Mouse (Mus musculus) intestine, embryonic 16.5 days (tissue): ENCODE results near the gene Aktip. TPM values are rescaled to one million over a fixed set of nuclear protein-coding genes. Genes with fewer than 3 reads are reported as not detected.

Experiments used
- ATAC-seq: fragments of 200-750 bp; cut with Nextera tagmentation; 2 replicates; pipeline ENCODE4 v1.8.0; 2017; ENCODE audit warnings: moderate TSS enrichment, moderate library complexity
- H3K27ac ChIP-seq: fragments of 300-500 bp; sonication (generic); 2 replicates; pipeline ENCODE4 v1.5.1; 2014; ENCODE audit warnings: mild to moderate bottlenecking, low read length
- H3K27me3 ChIP-seq: fragments of 300-500 bp; sonication (generic); replicated peaks from 2 replicates; pipeline ENCODE4 v1.6.1; 2014; ENCODE audit warnings: low read length, control low read depth, mixed read lengths; ENCODE audit not compliant: control insufficient read depth, insufficient read depth
- H3K36me3 ChIP-seq: fragments of 300-500 bp; sonication (generic); 2 replicates; pipeline ENCODE4 v1.6.1; 2014; ENCODE audit warnings: low read length, control low read depth; ENCODE audit not compliant: control insufficient read depth, insufficient read depth
- H3K4me1 ChIP-seq: fragments of 300-500 bp; sonication (generic); 2 replicates; pipeline ENCODE4 v1.6.1; 2014; ENCODE audit warnings: low read length, control low read depth, mixed read lengths; ENCODE audit not compliant: control insufficient read depth, insufficient read depth
- H3K4me2 ChIP-seq: fragments of 300-500 bp; sonication (generic); 2 replicates; pipeline ENCODE4 v1.6.1; 2014; ENCODE audit warnings: low read depth, low read length, control low read depth
- H3K4me3 ChIP-seq: fragments of 300-500 bp; sonication (generic); 2 replicates; pipeline ENCODE4 v1.5.1; 2014; ENCODE audit warnings: mild to moderate bottlenecking, low read length
- H3K9ac ChIP-seq: fragments of 300-500 bp; sonication (generic); 2 replicates; pipeline ENCODE4 v1.6.1; 2014; ENCODE audit warnings: low read depth, low read length
- H3K9me3 ChIP-seq: fragments of 300-500 bp; sonication (generic); 2 replicates; pipeline ENCODE4 v1.6.1; 2016; ENCODE audit warnings: low read length, control low read depth; ENCODE audit not compliant: control insufficient read depth
- whole genome bisulfite sequencing: fragments of 180-500 bp; shearing (Covaris S2); extraction: QIAGEN DNeasy Blood & Tissue Kit; methylation state at CpG from one replicate; pipeline ENCODE4 v1.1.7; 2014; 5-methylcytosine and 5-hydroxymethylcytosine counted together
- polyA plus RNA-seq: library from polyadenylated mRNA; unstranded; fragments of >200 nt; fragmentation: Nextera tagmentation; extraction: Ambion mirVana; gene quantifications from 2 replicates; pipeline ENCODE4 v1.2.1, GENCODE M21; 2015

The Aktip gene
- polyA plus RNA-seq, 1 experiment from 2014 or later: 43.0 TPM

- Histone ChIP-seq H3K27me3 (no peaks in the 10 kb centered on the region), H3K27ac (no peak overlapping the region), H3K9ac (no peak overlapping the region), H3K4me1 (no peaks in the 10 kb centered on the region), H3K9me3 (no peaks in the 10 kb centered on the region), H3K36me3 (peaks cover 18% of the 10 kb centered on the region), H3K4me2 (no peak overlapping the region), H3K4me3 (no peak overlapping the region)
- ATAC-seq: no peak
- 78% methylated on average over 3 of the region's 3 CpGs for WGBS
Observed at GRCm38 (mm10) chr8:91118131-91118530, 81.6 kb downstream of the Aktip start.

- H3K4me1 ChIP-seq: no peaks in the 10 kb centered on the region
- no peak overlapping the region for H3K4me3 ChIP-seq
- H3K36me3 ChIP-seq: peaks cover 13% of the 10 kb centered on the region
- H3K27ac ChIP-seq: no peak overlapping the region
- no peak overlapping the region for H3K4me2 ChIP-seq
- no peak overlapping the region for H3K9ac ChIP-seq
- 91% methylated on average over 4 of the region's 4 CpGs for WGBS
- no peaks in the 10 kb centered on the region for H3K9me3 ChIP-seq
- no peak for ATAC-seq
- no peaks in the 10 kb centered on the region for H3K27me3 ChIP-seq
Observed at GRCm38 (mm10) chr8:91117537-91117936, 82.2 kb downstream of the Aktip start.

- Histone ChIP-seq H3K4me2 (no peak overlapping the region), H3K4me1 (no peaks in the 10 kb centered on the region), H3K9ac (no peak overlapping the region), H3K27ac (no peak overlapping the region), H3K36me3 (peaks cover 7% of the 10 kb centered on the region; the same call in 1 of the 2 replicates), H3K27me3 (no peaks in the 10 kb centered on the region), H3K9me3 (no peaks in the 10 kb centered on the region), H3K4me3 (no peak overlapping the region)
- WGBS: 58% methylated on average over 11 of the region's 11 CpGs
- no peak for ATAC-seq
Observed at GRCm38 (mm10) chr8:91114910-91115309, 84.9 kb downstream of the Aktip start.

- 75% methylated on average over 5 of the region's 5 CpGs for WGBS
- no peaks in the 10 kb centered on the region for H3K4me1 ChIP-seq
- peak; percentile 64 for ATAC-seq
- H3K27me3 ChIP-seq: no peaks in the 10 kb centered on the region
- no peak overlapping the region for H3K4me2 ChIP-seq
- H3K36me3 ChIP-seq: peaks cover 7% of the 10 kb centered on the region; the same call in 1 of the 2 replicates
- no peak overlapping the region for H3K9ac ChIP-seq
- H3K4me3 ChIP-seq: no peak overlapping the region
- no peaks in the 10 kb centered on the region for H3K9me3 ChIP-seq
- H3K27ac ChIP-seq: no peak overlapping the region
Observed at GRCm38 (mm10) chr8:91114428-91114827, 85.3 kb downstream of the Aktip start.

- Histone ChIP-seq H3K36me3 (peaks cover 1% of the 10 kb centered on the region; the same call in 1 of the 2 replicates), H3K4me1 (no peaks in the 10 kb centered on the region), H3K27ac (no peak overlapping the region), H3K9me3 (no peaks in the 10 kb centered on the region), H3K27me3 (no peaks in the 10 kb centered on the region), H3K4me2 (no peak overlapping the region), H3K9ac (no peak overlapping the region), H3K4me3 (no peak overlapping the region)
- no peak for ATAC-seq
- 88% methylated on average over 5 of the region's 5 CpGs for WGBS
Observed at GRCm38 (mm10) chr8:91111868-91112477, 87.8 kb downstream of the Aktip start.

- ATAC-seq: no peak
Observed at GRCm38 (mm10) chr8:91106271-91106670, 93.5 kb downstream of the Aktip start.

GRCm38 (mm10) chr8:91098106-91098505, 101.7 kb downstream of the Aktip start:
- peaks cover 7% of the 10 kb centered on the region for H3K36me3 ChIP-seq
- no peak for ATAC-seq
- WGBS: 91% methylated on average over 6 of the region's 6 CpGs

More at GRCm38 (mm10) chr8:91106271-91106670, 93.5 kb downstream of the Aktip start:
- Histone ChIP-seq H3K4me2 (no peak overlapping the region), H3K4me3 (no peak overlapping the region), H3K27me3 (no peaks in the 10 kb centered on the region), H3K4me1 (no peaks in the 10 kb centered on the region), H3K36me3 (peaks cover 4% of the 10 kb centered on the region; the same call in 1 of the 2 replicates), H3K9me3 (no peaks in the 10 kb centered on the region), H3K27ac (no peak overlapping the region), H3K9ac (no peak overlapping the region)
- WGBS: 90% methylated on average over 12 of the region's 12 CpGs

GRCm38 (mm10) chr8:91094135-91094534, 105.6 kb downstream of the Aktip start:
- Histone ChIP-seq H3K27ac (no peak overlapping the region), H3K4me2 (no peak overlapping the region), H3K4me3 (no peak overlapping the region), H3K9me3 (no peaks in the 10 kb centered on the region), H3K27me3 (no peaks in the 10 kb centered on the region), H3K36me3 (peaks cover 9% of the 10 kb centered on the region), H3K4me1 (peaks cover 3% of the 10 kb centered on the region; the same call in 1 of the 2 replicates), H3K9ac (no peak overlapping the region)
- no peak for ATAC-seq
- 57% methylated on average over 5 of the region's 5 CpGs for WGBS

More at GRCm38 (mm10) chr8:91098106-91098505, 101.7 kb downstream of the Aktip start:
- no peak overlapping the region for H3K4me2 ChIP-seq
- no peak overlapping the region for H3K9ac ChIP-seq
- no peaks in the 10 kb centered on the region for H3K27me3 ChIP-seq
- H3K27ac ChIP-seq: no peak overlapping the region
- H3K9me3 ChIP-seq: no peaks in the 10 kb centered on the region
- no peak overlapping the region for H3K4me3 ChIP-seq
- H3K4me1 ChIP-seq: peaks cover 3% of the 10 kb centered on the region; the same call in 1 of the 2 replicates

- H3K27me3 ChIP-seq: no peaks in the 10 kb centered on the region
- H3K27ac ChIP-seq: no peak overlapping the region
- no peak overlapping the region for H3K9ac ChIP-seq
- H3K9me3 ChIP-seq: no peaks in the 10 kb centered on the region
- 81% methylated on average over 2 of the region's 2 CpGs for WGBS
- H3K4me1 ChIP-seq: peaks cover 3% of the 10 kb centered on the region; the same call in 1 of the 2 replicates
- peaks cover 2% of the 10 kb centered on the region; the same call in 1 of the 2 replicates for H3K36me3 ChIP-seq
- ATAC-seq: no peak
- H3K4me3 ChIP-seq: no peak overlapping the region
- H3K4me2 ChIP-seq: no peak overlapping the region
Observed at GRCm38 (mm10) chr8:91089601-91090000, 110.2 kb downstream of the Aktip start.
